In the genomic region with DNA sequence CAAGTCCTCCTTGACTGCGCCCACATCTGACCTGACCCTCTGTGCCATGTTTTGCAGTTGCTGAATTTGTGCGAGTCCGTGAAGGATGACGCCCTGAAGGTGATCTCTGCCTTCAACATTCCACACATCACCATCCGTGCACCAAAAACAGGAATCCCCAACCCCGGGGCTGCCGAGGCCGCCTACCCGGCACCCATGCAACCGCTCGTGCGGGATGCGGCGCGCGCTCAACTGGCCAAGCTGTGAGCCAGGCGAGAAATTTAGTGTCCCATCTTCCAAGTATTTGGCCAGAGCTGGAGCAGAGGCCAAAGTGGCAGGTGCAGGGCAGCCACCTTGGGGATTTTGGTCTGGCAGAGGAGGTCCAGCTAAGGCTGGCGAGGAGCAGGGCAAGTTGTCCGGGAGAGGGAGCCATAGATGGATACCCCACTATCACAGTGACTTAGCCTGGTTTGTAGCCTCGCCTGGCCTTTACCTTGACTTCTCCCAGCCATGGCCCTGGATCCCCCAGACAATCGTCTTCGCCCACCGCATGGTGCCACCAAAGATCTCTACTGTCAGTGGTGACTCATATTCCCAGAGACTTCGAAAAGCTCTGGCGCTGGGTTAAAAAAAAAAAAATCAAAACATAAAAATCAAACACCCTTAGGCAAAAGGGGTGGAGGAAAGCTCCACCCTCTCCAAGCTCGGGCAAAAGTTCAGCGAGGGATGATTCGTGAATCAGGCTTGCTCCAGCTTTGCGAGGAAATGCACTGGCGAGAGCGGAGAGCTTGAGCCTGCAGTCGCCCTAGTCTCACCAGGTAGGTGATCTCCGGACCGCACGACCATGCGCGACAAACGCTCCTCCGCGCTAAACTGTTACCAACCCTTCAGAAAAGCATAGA, we compare ENCODE assay signal across 8 mouse cellular contexts. TPM values are rescaled to one million over a fixed set of nuclear protein-coding genes. Genes with fewer than 3 reads are reported as not detected.
DNase-seq lines count a peak whose midpoint lies in the region; ATAC-seq and TF ChIP-seq lines count a peak whose summit lies in the region.

No protein-coding gene starts in this region.

- peak overlapping the region; percentile 100 for H3K4me2 ChIP-seq in intestine, postnatal 0 days (replicated peaks; ENCODE audit: low read depth)

- H3K4me1 ChIP-seq in bone marrow macrophage, adult 2 months (ENCODE audit: control insufficient read depth, insufficient read depth, low read length): peaks cover 5% of the 10 kb centered on the region
- H3K4me1 ChIP-seq in intestine, postnatal 0 days (replicated peaks; ENCODE audit: control insufficient read depth, insufficient read depth, low read length): peaks cover 17% of the 10 kb centered on the region
- H3K4me1 ChIP-seq in lung, adult 2 months (ENCODE audit: control insufficient read depth, insufficient read depth, low read length): peaks cover 17% of the 10 kb centered on the region

- TF ChIP-seq CTCF in gastrocnemius, adult 2 months (IDR thresholded peaks at IDR 0.05): peak; percentile 59
- peak; percentile 11; the same call in 1 of the 2 replicates for TF ChIP-seq CTCF in bone marrow macrophage, adult 2 months (IDR thresholded peaks at IDR 0.05; ENCODE audit: low read depth, low read length)
- TF ChIP-seq CTCF in intestine, postnatal 0 days (IDR thresholded peaks at IDR 0.05; ENCODE audit: low read depth): peak; percentile 58
- peak; percentile 38; the same call in 1 of the 2 replicates for TF ChIP-seq CTCF in lung, adult 2 months (IDR thresholded peaks at IDR 0.05; ENCODE audit: insufficient read depth, low read length)

- intact Hi-C loops in gastrocnemius, adult 2 months (cut with DNase I): loop anchor here (1.0 to 5.0 kb wide), 3 partner anchors 234 to 449 kb away; no protein-coding TSS in a partner anchor

- H3K9ac ChIP-seq in intestine, postnatal 0 days (ENCODE audit: low read depth, low read length): peak overlapping the region; percentile 11; the same call in 1 of the 2 replicates

- no peaks in the 10 kb centered on the region for H3K9me3 ChIP-seq in intestine, postnatal 0 days (ENCODE audit: control insufficient read depth)

- H3K4me3 ChIP-seq in gastrocnemius, adult 2 months: peak overlapping the region; percentile 62
- peak overlapping the region; percentile 60 for H3K4me3 ChIP-seq in bone marrow macrophage, adult 2 months (ENCODE audit: insufficient read depth, low read length)
- peak overlapping the region; percentile 73 for H3K4me3 ChIP-seq in intestine, postnatal 0 days (ENCODE audit: low read depth, low read length)
- H3K4me3 ChIP-seq in lung, adult 2 months (replicated peaks; ENCODE audit: extremely low read depth, low read depth, low read length): peak overlapping the region; percentile 46

- ATAC-seq in intestine, postnatal 0 days: no peak
- no peak for ATAC-seq in megakaryocyte progenitor cell, adult 5-6 weeks (replicated peaks; ENCODE audit: poor library complexity)

- H3K36me3 ChIP-seq in intestine, postnatal 0 days (ENCODE audit: control insufficient read depth, insufficient read depth): no peaks in the 10 kb centered on the region

- DNase-seq in gastrocnemius, adult 2 months: peak; percentile 65
- no peak for DNase-seq in gastrocnemius, adult 8-10 months (ENCODE audit: low spot score in 2 of 2)
- DNase-seq in gastrocnemius, postnatal 25 days: peak; percentile 34
- DNase-seq in lung, adult 2 months: peak; percentile 45
- DNase-seq in retina, postnatal 1 day: peak; percentile 35

- peaks cover 15% of the 10 kb centered on the region; the same call in 1 of the 2 replicates for H3K27me3 ChIP-seq in intestine, postnatal 0 days (replicated peaks; ENCODE audit: control insufficient read depth, insufficient read depth, low read length)

- 0 out of 2 replicates have a peak overlapping the region, but pooled peaks have one; percentile 17 for H3K27ac ChIP-seq in gastrocnemius, adult 2 months
- no peak overlapping the region for H3K27ac ChIP-seq in bone marrow macrophage, adult 2 months (ENCODE audit: insufficient read depth, low read depth, low read length)
- H3K27ac ChIP-seq in intestine, postnatal 0 days (ENCODE audit: low read depth, low read length): no peak overlapping the region

- 5% methylated on average over 40 of the region's 40 CpGs for WGBS in intestine, postnatal 0 days
- WGBS in lung, adult 2 months: 12% methylated on average over 40 of the region's 40 CpGs

- TF ChIP-seq POLR2A in bone marrow macrophage, adult 2 months (IDR thresholded peaks at IDR 0.05; ENCODE audit: borderline replicate concordance, low read depth, low read length): no peak
- TF ChIP-seq POLR2A in lung, adult 2 months (IDR thresholded peaks at IDR 0.05; ENCODE audit: borderline replicate concordance, extremely low read depth, low read depth, low read length): no peak; the same call in 1 of the 2 replicates

RNA-seq across cellular contexts. Expression of gene Bcl2l11, which starts 2.7 kb away (rescaled TPM):
- 1 to 10 TPM; 5.1 to 9.0 TPM for total RNA-seq in gastrocnemius, adult 2 months (2021)
- 1 to 10 TPM; 2.7 to 5.9 (median 5.1) TPM for total RNA-seq in gastrocnemius, adult 8-10 months (2022)
- 56.4 and 60.5 TPM in 2 replicates for polyA plus RNA-seq in bone marrow macrophage, adult 2 months (2012; ENCODE audit: insufficient read depth, insufficient read length, missing spikeins)
- 1 to 10 TPM; 2.4 to 5.1 TPM for total RNA-seq in gastrocnemius, postnatal 25 days (2021)
- polyA plus RNA-seq in intestine, postnatal 0 days (2015; fragmentation: Nextera tagmentation; extraction: Ambion mirVana): 7.3 and 7.5 TPM in 2 replicates
- polyA plus RNA-seq in lung, adult 2 months (2012; rRNA removed): 22.3 and 24.5 TPM in 2 replicates
- 10.1 and 11.9 TPM in 2 replicates for total RNA-seq in megakaryocyte progenitor cell, adult 5-6 weeks (2015)
- total RNA-seq in megakaryocyte progenitor cell, adult 5-6 weeks (2017): 8.8 and 16.0 TPM in 2 replicates

Comparison
In these comparisons a context has a peak if more than half of its experiments do, and no peak if none do; other contexts are left out.
1. DNase-seq: peak in gastrocnemius, adult 2 months (single experiment), gastrocnemius, postnatal 25 days (single experiment), lung, adult 2 months (single experiment) and retina, postnatal 1 day (single experiment); none in gastrocnemius, adult 8-10 months (0 of 2).
2. Peak in every context shown above with its lines, with median percentiles within 50 percentile points of each other: H3K4me3 ChIP-seq and CTCF ChIP-seq.